Mouse (Mus musculus) liver, postnatal 0 days (tissue): ENCODE measurements around the gene Rangap1.

ENCODE experiments used
- CTCF ChIP-seq: sonication (generic); IDR thresholded peaks from 2 replicates; pipeline ENCODE4 v1.5.1; 2016; ENCODE audit warnings: antibody characterized with exemption, low read depth
- EP300 ChIP-seq: IDR thresholded peaks from 2 replicates; pipeline ENCODE4 v1.6.1; 2016; ENCODE audit warnings: antibody characterized with exemption, low read depth, mild to moderate bottlenecking

- no peak for TF ChIP-seq CTCF
- TF ChIP-seq EP300: no peak
Observed at GRCm38 (mm10) chr15:81761381-81761780, 16.1 kb upstream of the Rangap1 start.
